Mouse (Mus musculus) limb, embryonic 15.5 days (tissue): ENCODE results near the gene Il27ra. TPM values are rescaled to one million over a fixed set of nuclear protein-coding genes. Genes with fewer than 3 reads are reported as not detected.
A peak's percentile ranks its signal among the peaks of the same experiment; 100 is the strongest.
"Not testable (repeated sequence)": the region's sequence is repeated elsewhere in the genome, so short reads cannot be mapped to it uniquely, and the experiment has no call there.

Source experiments
- ATAC-seq: fragments of 200-750 bp; cut with Nextera tagmentation; 2 replicates; pipeline ENCODE4 v1.8.0; 2017; ENCODE audit warnings: low read depth, moderate TSS enrichment; ENCODE audit not compliant: insufficient number of reproducible peaks, low FRiP score, low TSS enrichment
- H3K27ac ChIP-seq: fragments of 300-500 bp; sonication (generic); 2 replicates; pipeline ENCODE4 v1.5.1; 2015; ENCODE audit warnings: moderate library complexity, mild to moderate bottlenecking, inconsistent platforms
- H3K27me3 ChIP-seq: fragments of 300-500 bp; sonication (generic); 2 replicates; pipeline ENCODE4 v1.6.1; 2015; ENCODE audit warnings: inconsistent platforms
- H3K36me3 ChIP-seq: fragments of 300-500 bp; sonication (generic); 2 replicates; pipeline ENCODE4 v1.6.1; 2015; ENCODE audit warnings: inconsistent platforms
- H3K4me1 ChIP-seq: fragments of 300-500 bp; sonication (generic); 2 replicates; pipeline ENCODE4 v1.6.1; 2015; ENCODE audit warnings: inconsistent platforms
- H3K4me2 ChIP-seq: fragments of 300-500 bp; sonication (generic); 2 replicates; pipeline ENCODE4 v1.6.1; 2015; ENCODE audit warnings: mild to moderate bottlenecking, inconsistent platforms
- H3K4me3 ChIP-seq: fragments of 300-500 bp; sonication (generic); 2 replicates; pipeline ENCODE4 v1.5.1; 2015; ENCODE audit warnings: mild to moderate bottlenecking, inconsistent platforms
- H3K9ac ChIP-seq: fragments of 300-500 bp; sonication (generic); 2 replicates; pipeline ENCODE4 v1.6.1; 2015; ENCODE audit warnings: inconsistent platforms
- H3K9me3 ChIP-seq: fragments of 300-500 bp; sonication (generic); 2 replicates; pipeline ENCODE4 v1.6.1; 2016; ENCODE audit warnings: inconsistent platforms
- WGBS: fragments of 180-500 bp; shearing (Covaris S2); methylation state at CpG from one replicate; pipeline ENCODE4 v1.1.7; 2015; 5-methylcytosine and 5-hydroxymethylcytosine counted together
- polyA plus RNA-seq: library from polyadenylated mRNA; unstranded; fragments of >200 nt; fragmentation: Nextera tagmentation; extraction: Ambion mirVana; gene quantifications from 2 replicates; pipeline ENCODE4 v1.2.1, GENCODE M21; 2015

Il27ra gene
- polyA plus RNA-seq, 1 experiment from 2014 or later = 2.2 TPM

DNA sequence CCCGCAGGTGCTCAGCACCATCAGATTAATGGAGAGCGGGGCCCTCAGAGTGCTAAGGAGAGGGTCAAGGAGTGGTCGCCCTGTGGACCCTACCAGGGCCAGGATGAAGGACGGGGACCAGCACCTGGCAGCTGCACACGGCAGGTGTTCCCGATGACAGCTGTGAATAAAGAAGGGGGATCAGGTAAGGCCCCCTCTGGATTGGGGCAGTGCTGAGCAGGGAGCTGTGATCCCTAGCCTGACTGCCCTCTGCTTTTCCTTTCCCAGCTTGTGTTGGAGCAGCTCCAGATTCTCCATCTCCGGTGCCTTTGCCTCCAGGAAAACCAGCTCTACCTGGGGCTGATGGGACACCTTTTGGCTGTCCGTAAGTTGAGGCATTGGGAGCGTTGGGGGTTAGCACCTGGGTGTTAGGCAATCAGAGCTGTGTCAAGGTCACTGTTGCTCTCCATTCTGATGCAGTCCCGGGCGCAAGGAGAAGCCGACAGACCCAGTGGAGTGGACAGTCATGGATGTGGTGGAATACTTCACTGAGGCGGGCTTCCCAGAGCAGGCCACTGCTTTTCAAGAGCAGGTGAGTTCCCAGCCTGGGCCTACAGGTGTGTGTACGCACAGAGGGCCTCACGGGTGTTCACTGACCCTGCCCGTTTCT is 43.2 kb downstream of the Il27ra start:
- Histone ChIP-seq H3K4me2 (peak overlapping the region; percentile 82), H3K4me3 (peak overlapping the region; percentile 80), H3K9ac (peak overlapping the region; percentile 80; the same call in 1 of the 2 replicates), H3K4me1 (peaks cover 48% of the 10 kb centered on the region), H3K36me3 (peaks cover 41% of the 10 kb centered on the region), H3K27ac (no peak overlapping the region), H3K27me3 (no peaks in the 10 kb centered on the region), H3K9me3 (no peaks in the 10 kb centered on the region)
- WGBS = 64% methylated on average over 16 of the region's 16 CpGs
- ATAC-seq = no peak

GRCm38 (mm10) chr8:83998231-83999056 is 43.9 kb downstream of the Il27ra start:
- H3K4me2 ChIP-seq = peak overlapping the region; percentile 82
- H3K27ac ChIP-seq = peak overlapping the region; percentile 89
- peaks cover 42% of the 10 kb centered on the region for H3K4me1 ChIP-seq
- H3K9ac ChIP-seq = peak overlapping the region; percentile 80
- H3K36me3 ChIP-seq = peaks cover 44% of the 10 kb centered on the region
- H3K4me3 ChIP-seq = peak overlapping the region; percentile 80
- H3K9me3 ChIP-seq = no peaks in the 10 kb centered on the region
- H3K27me3 ChIP-seq = no peaks in the 10 kb centered on the region
- no peak; the same call in 1 of the 2 replicates for ATAC-seq
- under 1% methylated on average over 69 of the region's 92 CpGs for WGBS

DNA sequence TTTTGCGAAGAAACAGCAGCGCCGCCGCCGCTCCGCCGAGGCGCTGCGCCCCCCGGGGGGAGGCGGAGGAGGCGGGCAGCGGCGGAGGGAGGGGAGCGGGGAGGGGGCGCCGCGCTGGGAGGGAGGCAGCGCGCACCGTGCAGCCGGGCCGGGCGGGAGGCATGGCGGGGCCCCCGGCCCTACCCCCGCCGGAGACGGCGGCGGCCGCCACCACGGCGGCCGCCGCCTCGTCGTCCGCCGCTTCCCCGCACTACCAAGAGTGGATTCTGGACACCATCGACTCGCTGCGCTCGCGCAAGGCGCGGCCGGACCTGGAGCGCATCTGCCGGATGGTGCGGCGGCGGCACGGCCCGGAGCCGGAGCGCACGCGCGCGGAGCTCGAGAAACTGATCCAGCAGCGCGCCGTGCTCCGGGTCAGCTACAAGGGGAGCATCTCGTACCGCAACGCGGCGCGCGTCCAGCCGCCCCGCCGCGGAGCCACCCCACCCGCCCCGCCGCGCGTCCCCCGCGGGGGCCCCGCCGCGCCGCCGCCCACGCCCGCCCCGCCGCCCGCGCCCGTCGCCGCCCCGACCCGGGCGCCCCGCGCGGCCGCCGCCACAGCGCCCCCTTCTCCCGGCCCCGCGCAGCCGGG is 44.8 kb downstream of the Il27ra start, which contains the start of gene Samd1:
Gene Samd1, plus strand, starts transcription at position 162 of the 631 bp plus-strand sequence.
- H3K4me3 ChIP-seq = peak within 1 kb of the TSS; percentile 80
- H3K36me3 ChIP-seq = peaks cover 44% of the 10 kb centered on the region
- H3K27ac ChIP-seq = peak within 1 kb of the TSS; percentile 97
- no peaks in the 10 kb centered on the region for H3K27me3 ChIP-seq
- H3K9ac ChIP-seq = peak within 1 kb of the TSS; percentile 80
- no peaks in the 10 kb centered on the region for H3K9me3 ChIP-seq
- peaks cover 36% of the 10 kb centered on the region for H3K4me1 ChIP-seq
- H3K4me2 ChIP-seq = peak within 1 kb of the TSS; percentile 86
- whole genome bisulfite sequencing = 0% methylated on average over 55 of the region's 112 CpGs
- ATAC-seq = no peak

DNA sequence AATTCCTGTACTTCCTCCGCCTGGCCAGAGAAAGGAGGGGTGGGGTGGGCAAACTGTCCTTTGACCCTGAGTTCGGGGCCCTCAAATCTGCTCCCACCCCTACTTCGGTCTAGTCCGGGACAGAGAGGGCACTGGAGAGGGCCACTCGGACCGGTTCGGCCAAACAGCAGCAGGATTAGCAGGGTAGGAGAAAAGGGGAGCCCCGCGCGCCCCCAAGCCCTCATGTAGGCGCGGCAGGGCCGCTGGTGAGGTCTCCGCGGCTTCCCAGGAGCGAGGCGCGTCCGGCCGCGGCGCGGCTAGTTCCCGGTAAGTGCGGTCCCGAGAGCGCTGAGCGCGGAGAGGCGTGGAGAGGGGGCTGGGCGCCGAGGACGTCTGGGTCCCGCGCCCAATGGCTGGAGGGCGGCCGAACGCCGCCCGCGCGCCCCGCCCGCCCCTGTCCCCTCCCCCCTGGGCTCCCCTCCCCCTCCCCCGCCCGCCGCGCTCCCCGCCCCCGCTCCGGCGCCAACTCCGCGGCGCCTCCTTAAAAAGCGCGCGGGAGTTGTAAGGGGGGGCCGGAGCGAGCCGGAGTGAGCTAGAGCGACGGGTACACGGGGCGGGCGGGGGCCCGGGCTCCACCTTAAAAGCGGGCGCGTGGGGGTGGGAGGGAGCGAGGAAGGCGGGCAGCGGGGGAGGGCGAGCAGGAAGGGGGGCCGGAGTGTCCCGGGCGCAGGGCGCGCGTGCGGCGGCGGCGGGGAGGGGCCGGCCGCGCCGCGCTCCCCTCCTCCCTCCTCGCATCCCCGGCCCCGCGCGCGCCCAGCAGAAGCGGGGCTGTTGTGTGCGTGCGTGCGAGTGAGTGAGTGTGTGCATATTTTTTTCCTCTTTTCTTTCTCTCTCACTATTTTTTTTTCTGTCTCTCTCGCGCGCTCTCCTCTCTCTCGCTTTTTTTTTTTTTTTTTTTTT is 45.6 kb downstream of the Il27ra start:
- no peaks in the 10 kb centered on the region for H3K27me3 ChIP-seq
- H3K4me3 ChIP-seq = peak overlapping the region; percentile 80
- H3K36me3 ChIP-seq = peaks cover 45% of the 10 kb centered on the region
- WGBS = under 1% methylated on average over 50 of the region's 103 CpGs
- H3K4me1 ChIP-seq = peaks cover 31% of the 10 kb centered on the region
- no peaks in the 10 kb centered on the region for H3K9me3 ChIP-seq
- peak overlapping the region; percentile 80 for H3K9ac ChIP-seq
- ATAC-seq = peak; percentile 89
- peak overlapping the region; percentile 97 for H3K27ac ChIP-seq
- H3K4me2 ChIP-seq = peak overlapping the region; percentile 86

- Histone ChIP-seq H3K27ac (peak overlapping the region; percentile 97), H3K4me3 (peak overlapping the region; percentile 80), H3K4me2 (peak overlapping the region; percentile 86), H3K36me3 (peaks cover 46% of the 10 kb centered on the region), H3K27me3 (no peaks in the 10 kb centered on the region), H3K9ac (no peak overlapping the region), H3K9me3 (no peaks in the 10 kb centered on the region), H3K4me1 (peaks cover 26% of the 10 kb centered on the region)
- WGBS = 17% methylated on average over 12 of the region's 12 CpGs
- no peak for ATAC-seq
Measured at GRCm38 (mm10) chr8:83995973-83996372, 46.4 kb downstream of the Il27ra start.

DNA sequence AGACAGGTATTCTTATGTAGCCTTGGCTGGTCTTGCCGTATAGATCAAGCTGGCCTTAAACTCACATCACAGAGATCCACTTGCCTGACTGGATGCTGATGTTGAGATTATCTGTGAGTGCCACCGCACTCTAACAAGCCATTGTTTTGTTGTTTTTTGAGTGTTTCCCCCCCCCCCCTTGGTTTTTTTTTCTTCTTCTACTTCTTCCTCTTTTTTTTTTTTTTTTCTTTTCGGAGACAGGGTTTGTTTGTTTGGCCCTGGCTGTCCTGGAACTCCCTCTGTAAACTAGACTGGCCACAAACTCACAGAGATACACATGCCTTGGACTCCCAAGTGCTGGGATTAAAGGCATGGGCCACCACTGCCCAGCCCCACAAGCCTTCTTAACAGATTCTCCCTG is 48.4 kb downstream of the Il27ra start:
- ATAC-seq = no peak
- H3K27me3 ChIP-seq = no peaks in the 10 kb centered on the region
- no peak overlapping the region for H3K4me3 ChIP-seq
- no peak overlapping the region for H3K9ac ChIP-seq
- 77% methylated on average over 3 of the region's 3 CpGs for WGBS
- H3K4me1 ChIP-seq = peaks cover 17% of the 10 kb centered on the region
- H3K36me3 ChIP-seq = peaks cover 44% of the 10 kb centered on the region
- H3K27ac ChIP-seq = no peak overlapping the region
- no peak overlapping the region for H3K4me2 ChIP-seq
- H3K9me3 ChIP-seq = no peaks in the 10 kb centered on the region

GRCm38 (mm10) chr8:83992488-83992887 is 49.9 kb downstream of the Il27ra start:
- no peaks in the 10 kb centered on the region for H3K9me3 ChIP-seq
- H3K9ac ChIP-seq = no peak overlapping the region
- no peak overlapping the region for H3K4me3 ChIP-seq
- H3K27me3 ChIP-seq = no peaks in the 10 kb centered on the region
- 89% methylated on average over 2 of the region's 2 CpGs for WGBS
- peaks cover 59% of the 10 kb centered on the region for H3K36me3 ChIP-seq
- H3K4me1 ChIP-seq = peaks cover 13% of the 10 kb centered on the region
- H3K4me2 ChIP-seq = no peak overlapping the region
- H3K27ac ChIP-seq = no peak overlapping the region
- ATAC-seq = no peak

DNA sequence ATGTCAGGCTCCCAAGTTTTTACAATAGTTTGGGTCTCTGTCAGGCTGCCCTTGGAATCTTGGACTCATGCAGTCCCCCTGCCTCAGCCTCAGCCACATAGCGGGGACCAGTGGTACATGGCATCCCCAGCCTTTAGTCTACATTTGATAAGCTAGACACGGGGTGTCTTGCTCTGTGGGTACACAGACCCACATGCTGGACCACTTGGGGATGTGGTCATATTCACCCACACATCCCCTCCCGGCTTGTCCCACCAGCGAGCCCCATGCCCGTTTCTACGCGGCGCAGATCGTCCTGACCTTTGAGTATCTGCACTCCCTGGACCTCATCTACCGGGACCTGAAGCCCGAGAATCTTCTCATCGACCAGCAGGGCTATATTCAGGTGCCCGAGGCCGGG is 52.2 kb downstream of the Il27ra start:
- no peak overlapping the region for H3K4me3 ChIP-seq
- H3K36me3 ChIP-seq = peaks cover 80% of the 10 kb centered on the region
- WGBS = 94% methylated on average over 14 of the region's 14 CpGs
- H3K4me1 ChIP-seq = no peaks in the 10 kb centered on the region
- H3K4me2 ChIP-seq = no peak overlapping the region
- ATAC-seq = no peak
- H3K9me3 ChIP-seq = no peaks in the 10 kb centered on the region
- H3K9ac ChIP-seq = no peak overlapping the region
- H3K27me3 ChIP-seq = no peaks in the 10 kb centered on the region
- H3K27ac ChIP-seq = no peak overlapping the region

DNA sequence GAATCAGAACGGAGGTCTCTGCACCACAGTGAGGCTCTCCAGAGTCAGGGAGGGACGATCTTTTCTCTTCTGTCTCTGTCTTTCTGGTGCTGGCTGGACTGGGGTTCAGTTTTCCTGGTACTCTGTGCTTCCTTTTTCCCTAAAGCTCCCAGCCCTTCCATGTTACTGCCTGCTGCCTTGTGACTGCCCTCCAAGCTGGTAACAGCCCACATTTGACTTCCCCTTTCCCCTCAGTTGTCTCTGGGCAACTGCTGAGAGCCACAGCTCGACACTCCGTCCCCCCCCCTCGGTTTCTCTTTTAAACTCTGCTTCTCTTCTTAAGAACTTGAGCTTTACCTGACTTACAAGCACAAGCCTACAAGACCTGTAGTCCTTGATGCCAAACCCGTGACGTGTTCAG is 53.1 kb downstream of the Il27ra start:
- Histone ChIP-seq H3K9me3 (no peaks in the 10 kb centered on the region), H3K4me1 (no peaks in the 10 kb centered on the region), H3K27me3 (no peaks in the 10 kb centered on the region), H3K36me3 (peaks cover 80% of the 10 kb centered on the region), H3K27ac (no peak overlapping the region), H3K4me2 (no peak overlapping the region), H3K4me3 (no peak overlapping the region), H3K9ac (no peak overlapping the region)
- 85% methylated on average over 7 of the region's 7 CpGs for WGBS
- ATAC-seq = no peak

GRCm38 (mm10) chr8:83983222-83983621 is 59.2 kb downstream of the Il27ra start:
- H3K4me2 ChIP-seq, ATAC-seq, H3K9me3 ChIP-seq, H3K27me3 ChIP-seq, H3K4me3 ChIP-seq, H3K4me1 ChIP-seq, H3K9ac ChIP-seq, H3K27ac ChIP-seq: not testable (repeated sequence)
- whole genome bisulfite sequencing = 93% methylated on average over 2 of the region's 2 CpGs
- peaks cover 76% of the 10 kb centered on the region for H3K36me3 ChIP-seq

- Histone ChIP-seq H3K4me1 (peaks cover 10% of the 10 kb centered on the region), H3K36me3 (peaks cover 68% of the 10 kb centered on the region), H3K4me2 (no peak overlapping the region), H3K9ac (no peak overlapping the region), H3K27me3 (no peaks in the 10 kb centered on the region), H3K4me3 (no peak overlapping the region), H3K27ac (no peak overlapping the region), H3K9me3 (no peaks in the 10 kb centered on the region)
- no peak for ATAC-seq
- 88% methylated on average over 4 of the region's 4 CpGs for WGBS
Measured at GRCm38 (mm10) chr8:83982449-83982848, 59.9 kb downstream of the Il27ra start.
